Mouse (Mus musculus) heart, embryonic 13.5 days (tissue): ENCODE measurements around the gene Gm20458. TPM values are rescaled to one million over a fixed set of nuclear protein-coding genes. Genes with fewer than 3 reads are reported as not detected.

Experiments used
- ATAC-seq: fragments of 200-750 bp; cut with Nextera tagmentation; 2 replicates; pipeline ENCODE4 v1.8.0; 2017; ENCODE audit warnings: moderate TSS enrichment; ENCODE audit not compliant: insufficient number of reproducible peaks, low FRiP score, low TSS enrichment; ENCODE audit errors: extremely low read depth
- H3K27ac ChIP-seq: fragments of 300-500 bp; sonication (generic); replicated peaks from 2 replicates; pipeline ENCODE4 v1.5.1; 2015; ENCODE audit warnings: moderate library complexity, mild to moderate bottlenecking, inconsistent platforms
- H3K27me3 ChIP-seq: fragments of 300-500 bp; sonication (generic); replicated peaks from 2 replicates; pipeline ENCODE4 v1.6.1; 2015; ENCODE audit warnings: mild to moderate bottlenecking, inconsistent platforms
- H3K36me3 ChIP-seq: fragments of 300-500 bp; sonication (generic); 2 replicates; pipeline ENCODE4 v1.6.1; 2015; ENCODE audit warnings: mild to moderate bottlenecking, inconsistent platforms
- H3K4me1 ChIP-seq: fragments of 300-500 bp; sonication (generic); 2 replicates; pipeline ENCODE4 v1.6.1; 2015; ENCODE audit warnings: inconsistent platforms
- H3K4me2 ChIP-seq: fragments of 300-500 bp; sonication (generic); 2 replicates; pipeline ENCODE4 v1.6.1; 2015; ENCODE audit warnings: inconsistent platforms, mild to moderate bottlenecking, moderate library complexity
- H3K4me3 ChIP-seq: fragments of 300-500 bp; sonication (generic); 2 replicates; pipeline ENCODE4 v1.5.1; 2015; ENCODE audit warnings: moderate library complexity, mild to moderate bottlenecking, inconsistent platforms
- H3K9ac ChIP-seq: fragments of 300-500 bp; sonication (generic); 2 replicates; pipeline ENCODE4 v1.6.1; 2015; ENCODE audit warnings: inconsistent platforms, mild to moderate bottlenecking, moderate library complexity
- H3K9me3 ChIP-seq: fragments of 300-500 bp; sonication (generic); 2 replicates; pipeline ENCODE4 v1.6.1; 2016; ENCODE audit warnings: inconsistent platforms
- WGBS: fragments of 180-500 bp; shearing (Covaris S2); methylation state at CpG from one replicate; pipeline ENCODE4 v1.1.7; 2015; ENCODE audit warnings: mixed read lengths; 5-methylcytosine and 5-hydroxymethylcytosine counted together
- polyA plus RNA-seq: library from polyadenylated mRNA; unstranded; fragments of >200 nt; fragmentation: Nextera tagmentation; extraction: Ambion mirVana; gene quantifications from 2 replicates; pipeline ENCODE4 v1.2.1, GENCODE M21; 2015

The Gm20458 gene
- polyA plus RNA-seq, 1 experiment from 2014 or later: 11.7 TPM

DNA sequence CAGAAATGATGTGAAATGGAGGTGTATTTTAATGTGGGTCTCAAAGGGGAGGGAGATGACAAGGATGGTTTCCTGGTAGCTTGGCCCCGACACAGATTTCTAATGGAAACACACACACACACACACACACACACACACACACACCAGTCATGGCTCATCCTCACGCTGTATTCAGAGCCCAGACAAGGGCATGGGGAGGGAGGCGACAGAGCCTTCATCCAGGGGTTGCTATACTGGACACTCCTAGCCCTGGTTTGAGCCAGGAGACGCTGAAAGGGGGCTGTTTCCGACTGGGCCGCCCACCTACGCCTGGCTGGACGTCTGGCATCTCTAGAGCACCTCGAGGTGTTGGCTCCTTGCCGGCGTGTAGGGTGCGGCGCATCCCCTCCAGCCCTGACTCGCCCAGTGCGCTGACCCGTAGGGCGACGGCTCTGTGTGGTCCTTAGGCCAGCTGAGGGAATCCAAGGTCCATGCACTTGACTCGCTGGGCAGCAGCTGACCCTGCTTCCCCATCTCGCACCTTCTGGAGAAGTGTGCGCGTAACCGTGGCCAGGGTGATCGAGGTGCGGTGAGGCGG is 25.0 kb downstream of the Gm20458 start, which contains the start of gene Dbndd2:
Gene Dbndd2, plus strand, starts transcription at position 426 of the 577 bp plus-strand sequence.
- peak within 1 kb of the TSS; percentile 87 for H3K9ac ChIP-seq
- H3K4me1 ChIP-seq: peaks cover 18% of the 10 kb centered on the region
- H3K27me3 ChIP-seq: peaks cover 21% of the 10 kb centered on the region
- H3K27ac ChIP-seq: peak within 1 kb of the TSS; percentile 73
- H3K4me3 ChIP-seq: peak within 1 kb of the TSS; percentile 79
- no peaks in the 10 kb centered on the region for H3K9me3 ChIP-seq
- under 1% methylated on average over 26 of the region's 26 CpGs for WGBS
- peak within 1 kb of the TSS; percentile 99 for H3K4me2 ChIP-seq
- peaks cover 24% of the 10 kb centered on the region for H3K36me3 ChIP-seq
- ATAC-seq: no peak

DNA sequence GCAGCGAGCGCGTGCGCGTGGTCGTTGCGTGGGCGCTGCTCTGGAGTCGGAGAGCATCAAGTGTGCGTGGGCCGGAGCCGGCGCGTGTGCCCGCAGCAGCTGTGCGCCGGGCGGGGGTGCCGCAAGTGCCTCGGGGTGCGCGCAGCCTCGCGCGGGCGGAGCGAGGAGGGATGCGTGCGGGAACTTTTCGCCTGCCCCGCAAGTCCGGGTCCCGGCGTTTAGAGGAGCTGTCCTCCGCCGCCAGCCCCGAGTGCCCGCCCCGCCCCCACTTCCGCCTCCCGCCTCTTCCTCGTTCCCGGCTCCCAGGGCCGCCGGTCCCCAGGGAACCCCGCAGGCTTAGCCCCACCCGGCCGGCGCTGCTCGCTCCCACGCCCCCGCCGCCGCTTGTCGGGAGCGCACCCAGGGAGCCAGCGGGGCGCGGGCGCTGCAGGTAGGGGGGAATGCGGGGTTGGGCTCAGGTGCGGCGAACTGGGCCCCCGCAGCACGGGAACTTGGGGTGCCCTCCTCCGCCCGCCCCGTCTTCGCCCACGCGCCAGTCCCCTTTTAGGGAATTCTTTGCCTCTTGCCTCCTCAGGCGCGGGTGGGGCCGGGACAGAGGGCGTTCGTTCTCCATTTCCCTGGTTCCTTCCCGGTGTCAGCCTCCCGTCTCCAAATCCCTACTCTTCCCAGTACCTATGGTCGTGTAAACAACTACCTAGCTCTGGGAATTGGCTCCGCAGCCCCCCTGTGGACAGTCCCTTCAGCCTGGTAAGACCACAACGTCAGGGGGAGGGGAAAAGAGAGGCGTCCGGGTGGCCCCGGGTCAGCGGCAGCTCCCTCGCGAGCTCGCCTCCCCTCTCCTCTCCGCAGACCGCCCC is 25.7 kb downstream of the Gm20458 start:
- peak; percentile 43; the same call in 1 of the 2 replicates for ATAC-seq
- H3K9me3 ChIP-seq: no peaks in the 10 kb centered on the region
- peaks cover 29% of the 10 kb centered on the region for H3K36me3 ChIP-seq
- H3K4me2 ChIP-seq: peak overlapping the region; percentile 99
- H3K27me3 ChIP-seq: peaks cover 21% of the 10 kb centered on the region
- WGBS: 1% methylated on average over 79 of the region's 90 CpGs
- H3K27ac ChIP-seq: peak overlapping the region; percentile 73
- H3K4me3 ChIP-seq: peak overlapping the region; percentile 79
- peak overlapping the region; percentile 87 for H3K9ac ChIP-seq
- H3K4me1 ChIP-seq: peaks cover 18% of the 10 kb centered on the region

DNA sequence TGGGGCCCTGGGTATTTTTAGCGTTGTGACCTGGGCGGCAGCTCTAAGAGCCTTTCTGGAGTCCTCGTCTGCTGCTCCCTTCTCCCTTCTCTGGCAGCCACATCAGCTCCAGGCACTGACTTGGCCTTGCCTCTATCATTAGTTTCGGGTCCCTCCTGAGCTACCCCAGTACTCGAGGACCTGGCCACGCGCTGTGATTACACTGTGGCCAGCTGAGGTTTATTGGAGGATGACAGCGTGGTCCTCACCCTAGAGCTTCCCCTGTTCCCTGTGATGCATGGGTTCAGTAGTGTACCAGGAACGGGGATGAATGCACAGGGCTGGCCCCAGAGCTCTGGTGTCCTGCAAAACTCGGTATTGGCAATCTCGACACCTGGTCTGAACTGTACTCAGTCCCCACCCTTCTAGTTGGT is 26.4 kb downstream of the Gm20458 start:
- Histone ChIP-seq H3K4me2 (peak overlapping the region; percentile 99), H3K36me3 (peaks cover 33% of the 10 kb centered on the region), H3K9ac (peak overlapping the region; percentile 87), H3K9me3 (no peaks in the 10 kb centered on the region), H3K4me1 (peaks cover 18% of the 10 kb centered on the region), H3K27me3 (peaks cover 21% of the 10 kb centered on the region), H3K27ac (peak overlapping the region; percentile 73), H3K4me3 (peak overlapping the region; percentile 79)
- ATAC-seq: no peak; the same call in 1 of the 2 replicates
- 8% methylated on average over 11 of the region's 11 CpGs for whole genome bisulfite sequencing

DNA sequence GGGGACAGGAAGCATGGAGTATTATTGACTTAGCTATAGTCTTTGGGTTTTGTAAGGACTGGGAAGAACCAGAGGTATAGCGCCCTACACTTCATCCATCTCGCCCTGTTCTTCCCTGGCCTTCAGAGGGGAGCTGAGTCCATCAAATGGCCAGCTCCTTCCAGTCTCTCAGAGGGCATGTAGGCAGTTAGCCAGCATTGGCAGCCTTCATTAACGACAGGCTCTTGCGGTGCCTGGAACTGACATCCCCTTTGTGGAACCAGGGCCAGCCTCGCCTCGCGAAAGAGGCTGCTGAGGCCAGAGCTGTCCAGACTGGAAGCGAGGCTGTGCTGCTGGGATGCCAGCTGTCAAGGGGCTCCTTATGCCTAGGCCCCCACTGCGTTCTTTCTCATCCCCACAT is 27.0 kb downstream of the Gm20458 start:
- H3K9me3 ChIP-seq: no peaks in the 10 kb centered on the region

DNA sequence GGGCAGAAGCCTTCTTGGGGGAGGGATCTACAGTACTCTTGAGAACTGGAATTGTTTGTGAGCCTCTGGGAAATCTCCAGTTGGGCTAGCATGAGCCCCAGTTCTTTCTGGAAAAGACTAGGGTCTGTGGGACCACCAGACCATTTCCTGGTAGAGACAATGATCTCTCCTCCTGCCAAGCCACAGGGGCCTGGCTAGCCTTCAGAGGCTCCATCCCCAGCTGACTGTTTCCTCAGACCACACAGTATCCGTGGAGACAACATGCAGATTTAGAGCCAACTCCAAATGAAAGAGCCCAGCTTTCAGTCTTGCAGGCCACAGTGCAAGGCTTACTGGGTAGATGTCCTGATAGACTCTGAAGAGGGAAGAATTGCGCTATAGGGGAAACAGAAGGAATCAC is 33.4 kb downstream of the Gm20458 start:
- Histone ChIP-seq H3K27me3 (no peaks in the 10 kb centered on the region), H3K4me1 (peaks cover 17% of the 10 kb centered on the region), H3K9me3 (no peaks in the 10 kb centered on the region), H3K27ac (no peak overlapping the region), H3K4me2 (no peak overlapping the region), H3K4me3 (no peak overlapping the region), H3K9ac (no peak overlapping the region), H3K36me3 (peaks cover 25% of the 10 kb centered on the region)
- 60% methylated on average over 2 of the region's 2 CpGs for WGBS
- ATAC-seq: no peak

More for the DNA sequence above, 27.0 kb downstream of the Gm20458 start:
- H3K4me2 ChIP-seq: peak overlapping the region; percentile 99
- no peak overlapping the region for H3K27ac ChIP-seq
- 0 out of 2 replicates have a peak overlapping the region, but pooled peaks have one; percentile 8 for H3K9ac ChIP-seq
- peaks cover 18% of the 10 kb centered on the region for H3K4me1 ChIP-seq
- no peak for ATAC-seq
- H3K27me3 ChIP-seq: peaks cover 21% of the 10 kb centered on the region
- H3K36me3 ChIP-seq: peaks cover 33% of the 10 kb centered on the region
- H3K4me3 ChIP-seq: no peak overlapping the region
- 64% methylated on average over 9 of the region's 9 CpGs for WGBS

DNA sequence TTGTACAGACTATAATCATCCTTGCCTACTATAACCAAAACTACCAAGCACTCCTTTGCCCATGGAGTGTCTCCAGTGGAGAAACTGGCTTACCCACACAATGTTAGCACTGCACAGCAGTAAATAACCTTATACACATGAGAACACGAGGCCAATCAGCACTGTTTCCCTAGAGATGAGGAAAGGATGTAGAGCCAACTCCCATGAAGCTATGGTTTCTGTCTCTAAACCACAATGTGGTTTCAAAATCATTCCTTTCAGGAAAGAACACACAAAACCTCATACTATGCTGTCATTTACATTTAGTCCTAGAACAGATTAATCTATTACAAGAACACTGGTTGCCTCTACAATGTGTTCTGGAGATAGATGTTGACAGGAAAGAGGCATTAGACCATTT is 35.6 kb downstream of the Gm20458 start:
- 49% methylated on average over 1 of the region's 1 CpGs for WGBS
- Histone ChIP-seq H3K27me3 (no peaks in the 10 kb centered on the region), H3K36me3 (peaks cover 29% of the 10 kb centered on the region), H3K4me3 (peak overlapping the region; percentile 93), H3K4me1 (peaks cover 17% of the 10 kb centered on the region), H3K9ac (no peak overlapping the region), H3K9me3 (no peaks in the 10 kb centered on the region), H3K27ac (no peak overlapping the region), H3K4me2 (peak overlapping the region; percentile 99)
- ATAC-seq: no peak

- peak within 1 kb of the TSS; percentile 88 for H3K9ac ChIP-seq
- peaks cover 29% of the 10 kb centered on the region for H3K36me3 ChIP-seq
- H3K27me3 ChIP-seq: no peaks in the 10 kb centered on the region
- H3K4me3 ChIP-seq: peak within 1 kb of the TSS; percentile 93
- H3K27ac ChIP-seq: peak within 1 kb of the TSS; percentile 49; the same call in 1 of the 2 replicates
- peak within 1 kb of the TSS; percentile 99 for H3K4me2 ChIP-seq
- 4% methylated on average over 43 of the region's 43 CpGs for WGBS
- H3K9me3 ChIP-seq: no peaks in the 10 kb centered on the region
- H3K4me1 ChIP-seq: peaks cover 17% of the 10 kb centered on the region
- peak; percentile 83 for ATAC-seq
Observed at GRCm38 (mm10) chr2:164496847-164497690, 36.3 kb downstream of the Gm20458 start, which contains the start of gene Pigt. Gene Pigt, plus strand, starts transcription at chr2:164497520.

GRCm38 (mm10) chr2:164497691-164498268 is 37.0 kb downstream of the Gm20458 start:
- H3K27ac ChIP-seq: no peak overlapping the region
- no peak for ATAC-seq
- H3K36me3 ChIP-seq: peaks cover 36% of the 10 kb centered on the region
- peak overlapping the region; percentile 99 for H3K4me2 ChIP-seq
- H3K4me3 ChIP-seq: peak overlapping the region; percentile 93
- no peaks in the 10 kb centered on the region for H3K9me3 ChIP-seq
- H3K27me3 ChIP-seq: no peaks in the 10 kb centered on the region
- 4% methylated on average over 21 of the region's 21 CpGs for WGBS
- peaks cover 17% of the 10 kb centered on the region for H3K4me1 ChIP-seq
- peak overlapping the region; percentile 88 for H3K9ac ChIP-seq

DNA sequence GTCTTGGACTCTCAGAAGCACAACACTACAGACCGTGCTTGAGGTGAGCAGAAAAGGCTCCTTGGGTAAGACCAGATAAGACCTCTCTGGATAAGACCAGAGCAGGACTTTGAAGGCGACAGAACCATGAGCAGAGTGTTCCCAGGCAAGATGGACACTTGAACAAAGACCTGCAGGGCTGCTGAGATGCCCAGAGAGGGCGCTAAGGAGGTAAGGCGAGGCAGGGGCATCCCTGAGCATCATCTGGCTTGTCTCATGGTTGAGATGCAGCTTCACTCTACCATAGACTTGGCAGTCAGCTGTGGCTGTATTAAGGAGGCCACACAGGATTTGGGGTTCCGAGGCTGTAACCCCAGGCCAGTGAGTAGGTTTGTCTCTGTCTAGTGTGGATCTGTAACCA is 38.5 kb downstream of the Gm20458 start:
- WGBS: 67% methylated on average over 5 of the region's 5 CpGs
- Histone ChIP-seq H3K4me1 (peaks cover 17% of the 10 kb centered on the region), H3K36me3 (peaks cover 52% of the 10 kb centered on the region), H3K27ac (no peak overlapping the region), H3K9ac (no peak overlapping the region), H3K4me2 (no peak overlapping the region), H3K27me3 (no peaks in the 10 kb centered on the region), H3K9me3 (peaks cover 4% of the 10 kb centered on the region; the same call in 1 of the 2 replicates), H3K4me3 (no peak overlapping the region)
- no peak for ATAC-seq

- no peak for ATAC-seq
- Histone ChIP-seq H3K4me3 (no peak overlapping the region), H3K9me3 (peaks cover 11% of the 10 kb centered on the region), H3K27ac (no peak overlapping the region), H3K4me1 (peaks cover 17% of the 10 kb centered on the region), H3K4me2 (no peak overlapping the region), H3K27me3 (no peaks in the 10 kb centered on the region), H3K36me3 (peaks cover 64% of the 10 kb centered on the region), H3K9ac (no peak overlapping the region)
- WGBS: 96% methylated on average over 7 of the region's 7 CpGs
Observed at GRCm38 (mm10) chr2:164500511-164500910, 39.7 kb downstream of the Gm20458 start.
